Mouse (Mus musculus): ENCODE measurements around the gene Tmem233. TPM values are rescaled to one million over a fixed set of nuclear protein-coding genes. Genes with fewer than 3 reads are reported as not detected.
A peak's percentile ranks its signal among the peaks of the same experiment; 100 is the strongest.

Gene Tmem233
- polyA plus RNA-seq, 1 experiment from 2014 or later: not detected

- WGBS: 60% methylated on average over 12 of the region's 12 CpGs
- H3K27ac ChIP-seq: no peak overlapping the region
- no peak overlapping the region for H3K4me2 ChIP-seq (replicated peaks)
- no peak overlapping the region for H3K9ac ChIP-seq
- no peak overlapping the region for H3K4me3 ChIP-seq (replicated peaks; ENCODE audit: low read length)
- no peaks in the 10 kb centered on the region for H3K9me3 ChIP-seq (ENCODE audit: control insufficient read depth, low read length)
- no peaks in the 10 kb centered on the region for H3K36me3 ChIP-seq (replicated peaks; ENCODE audit: control insufficient read depth, insufficient read depth)
- ATAC-seq (ENCODE audit: low FRiP score) (no peak), DNase-seq (ENCODE audit: low spot score) (no peak)
- H3K4me1 ChIP-seq (replicated peaks; ENCODE audit: control insufficient read depth, insufficient read depth, low read length): no peaks in the 10 kb centered on the region
- H3K27me3 ChIP-seq (ENCODE audit: control insufficient read depth, insufficient read depth, low read length): no peaks in the 10 kb centered on the region; the same call in 1 of the 2 replicates
Measured at GRCm38 (mm10) chr5:116037731-116038130, 45.3 kb downstream of the Tmem233 start.

GRCm38 (mm10) chr5:116036465-116036864 is 46.6 kb downstream of the Tmem233 start:
- 62% methylated on average over 16 of the region's 16 CpGs for WGBS
- Histone ChIP-seq H3K27ac (peak overlapping the region; percentile 32; the same call in 1 of the 2 replicates), H3K36me3 (replicated peaks; ENCODE audit: control insufficient read depth, insufficient read depth) (no peaks in the 10 kb centered on the region), H3K4me1 (replicated peaks; ENCODE audit: control insufficient read depth, insufficient read depth, low read length) (no peaks in the 10 kb centered on the region), H3K4me3 (replicated peaks; ENCODE audit: low read length) (no peak overlapping the region), H3K4me2 (replicated peaks) (no peak overlapping the region), H3K9ac (no peak overlapping the region), H3K9me3 (ENCODE audit: control insufficient read depth, low read length) (no peaks in the 10 kb centered on the region), H3K27me3 (ENCODE audit: control insufficient read depth, insufficient read depth, low read length) (no peaks in the 10 kb centered on the region; the same call in 1 of the 2 replicates)
- ATAC-seq (ENCODE audit: low FRiP score) (no peak), DNase-seq (ENCODE audit: low spot score) (no peak)

GRCm38 (mm10) chr5:116031190-116031577 is 51.9 kb downstream of the Tmem233 start:
- DNase-seq (ENCODE audit: low spot score): peak; percentile 88
- no peaks in the 10 kb centered on the region for H3K27me3 ChIP-seq (ENCODE audit: control insufficient read depth, insufficient read depth, low read length)
- no peaks in the 10 kb centered on the region for H3K9me3 ChIP-seq (ENCODE audit: control insufficient read depth, low read length)
- H3K27ac ChIP-seq: no peak overlapping the region
- no peak overlapping the region; the same call in 1 of the 2 replicates for H3K9ac ChIP-seq
- WGBS: 4% methylated on average over 14 of the region's 14 CpGs
- peak overlapping the region; percentile 43 for H3K4me2 ChIP-seq (replicated peaks)
- ATAC-seq (ENCODE audit: low FRiP score): no peak
- peaks cover 4% of the 10 kb centered on the region; the same call in 1 of the 2 replicates for H3K4me1 ChIP-seq (replicated peaks; ENCODE audit: control insufficient read depth, insufficient read depth, low read length)
- H3K4me3 ChIP-seq (replicated peaks; ENCODE audit: low read length): no peak overlapping the region
- H3K36me3 ChIP-seq (replicated peaks; ENCODE audit: control insufficient read depth, insufficient read depth): no peaks in the 10 kb centered on the region

- WGBS: 5% methylated on average over 19 of the region's 19 CpGs
- H3K27me3 ChIP-seq (ENCODE audit: control insufficient read depth, insufficient read depth, low read length): no peaks in the 10 kb centered on the region
- H3K9ac ChIP-seq: no peak overlapping the region; the same call in 1 of the 2 replicates
- ATAC-seq (ENCODE audit: low FRiP score) (0 out of 2 replicates have a peak, but pooled peaks have one; percentile 37), DNase-seq (ENCODE audit: low spot score) (no peak)
- no peaks in the 10 kb centered on the region for H3K9me3 ChIP-seq (ENCODE audit: control insufficient read depth, low read length)
- H3K36me3 ChIP-seq (replicated peaks; ENCODE audit: control insufficient read depth, insufficient read depth): no peaks in the 10 kb centered on the region
- H3K4me2 ChIP-seq (replicated peaks): peak overlapping the region; percentile 43
- no peak overlapping the region for H3K27ac ChIP-seq
- H3K4me3 ChIP-seq (replicated peaks; ENCODE audit: low read length): no peak overlapping the region
- peaks cover 4% of the 10 kb centered on the region; the same call in 1 of the 2 replicates for H3K4me1 ChIP-seq (replicated peaks; ENCODE audit: control insufficient read depth, insufficient read depth, low read length)
Measured at GRCm38 (mm10) chr5:116030566-116031189, 52.4 kb downstream of the Tmem233 start.

GRCm38 (mm10) chr5:116029071-116029470 is 54.0 kb downstream of the Tmem233 start:
- DNase-seq (ENCODE audit: low spot score) (no peak), ATAC-seq (ENCODE audit: low FRiP score) (no peak)
- H3K27me3 ChIP-seq (ENCODE audit: control insufficient read depth, insufficient read depth, low read length): no peaks in the 10 kb centered on the region
- no peaks in the 10 kb centered on the region for H3K9me3 ChIP-seq (ENCODE audit: control insufficient read depth, low read length)
- H3K4me3 ChIP-seq (replicated peaks; ENCODE audit: low read length): no peak overlapping the region
- H3K9ac ChIP-seq: no peak overlapping the region
- no peaks in the 10 kb centered on the region for H3K36me3 ChIP-seq (replicated peaks; ENCODE audit: control insufficient read depth, insufficient read depth)
- H3K4me2 ChIP-seq (replicated peaks): no peak overlapping the region
- H3K4me1 ChIP-seq (replicated peaks; ENCODE audit: control insufficient read depth, insufficient read depth, low read length): peaks cover 4% of the 10 kb centered on the region; the same call in 1 of the 2 replicates
- whole genome bisulfite sequencing: 76% methylated on average over 7 of the region's 7 CpGs
- H3K27ac ChIP-seq: no peak overlapping the region

GRCm38 (mm10) chr5:116026561-116026960 is 56.5 kb downstream of the Tmem233 start:
- no peak for DNase-seq (ENCODE audit: low spot score)
- no peak for ATAC-seq (ENCODE audit: low FRiP score)
- H3K4me1 ChIP-seq (replicated peaks; ENCODE audit: control insufficient read depth, insufficient read depth, low read length): peaks cover 18% of the 10 kb centered on the region
- H3K9me3 ChIP-seq (ENCODE audit: control insufficient read depth, low read length): no peaks in the 10 kb centered on the region
- WGBS: 94% methylated on average over 14 of the region's 14 CpGs
- no peak overlapping the region for H3K9ac ChIP-seq
- H3K27me3 ChIP-seq (ENCODE audit: control insufficient read depth, insufficient read depth, low read length): no peaks in the 10 kb centered on the region
- H3K4me2 ChIP-seq (replicated peaks): no peak overlapping the region
- no peak overlapping the region for H3K4me3 ChIP-seq (replicated peaks; ENCODE audit: low read length)
- no peak overlapping the region for H3K27ac ChIP-seq
- H3K36me3 ChIP-seq (replicated peaks; ENCODE audit: control insufficient read depth, insufficient read depth): peaks cover under 1% of the 10 kb centered on the region; the same call in 1 of the 2 replicates

- H3K27me3 ChIP-seq (ENCODE audit: control insufficient read depth, insufficient read depth, low read length): no peaks in the 10 kb centered on the region
- ATAC-seq (ENCODE audit: low FRiP score): no peak
- no peak overlapping the region for H3K4me2 ChIP-seq (replicated peaks)
- peaks cover 18% of the 10 kb centered on the region for H3K4me1 ChIP-seq (replicated peaks; ENCODE audit: control insufficient read depth, insufficient read depth, low read length)
- no peak overlapping the region for H3K27ac ChIP-seq
- H3K36me3 ChIP-seq (replicated peaks; ENCODE audit: control insufficient read depth, insufficient read depth): peaks cover 5% of the 10 kb centered on the region
- no peak overlapping the region for H3K4me3 ChIP-seq (replicated peaks; ENCODE audit: low read length)
- no peaks in the 10 kb centered on the region for H3K9me3 ChIP-seq (ENCODE audit: control insufficient read depth, low read length)
- no peak overlapping the region for H3K9ac ChIP-seq
- DNase-seq (ENCODE audit: low spot score): no peak
- 91% methylated on average over 5 of the region's 5 CpGs for WGBS
Measured at GRCm38 (mm10) chr5:116026107-116026506, 56.9 kb downstream of the Tmem233 start.

GRCm38 (mm10) chr5:116024327-116024739 is 58.7 kb downstream of the Tmem233 start, which contains the start of gene Prkab1:
TSS of gene Prkab1 (minus strand) at chr5:116024508.
- ATAC-seq (ENCODE audit: low FRiP score) (peak; percentile 98), DNase-seq (ENCODE audit: low spot score) (peak; percentile 92)
- H3K27me3 ChIP-seq (ENCODE audit: control insufficient read depth, insufficient read depth, low read length): no peaks in the 10 kb centered on the region
- H3K4me2 ChIP-seq (replicated peaks): peak within 1 kb of the TSS; percentile 77
- WGBS: under 1% methylated on average over 46 of the region's 46 CpGs
- peaks cover 13% of the 10 kb centered on the region for H3K4me1 ChIP-seq (replicated peaks; ENCODE audit: control insufficient read depth, insufficient read depth, low read length)
- peak within 1 kb of the TSS; percentile 73 for H3K27ac ChIP-seq
- H3K9ac ChIP-seq: peak within 1 kb of the TSS; percentile 84
- H3K4me3 ChIP-seq (replicated peaks; ENCODE audit: low read length): peak within 1 kb of the TSS; percentile 91
- H3K9me3 ChIP-seq (ENCODE audit: control insufficient read depth, low read length): no peaks in the 10 kb centered on the region
- H3K36me3 ChIP-seq (replicated peaks; ENCODE audit: control insufficient read depth, insufficient read depth): peaks cover 23% of the 10 kb centered on the region

GRCm38 (mm10) chr5:116023821-116024284 is 59.2 kb downstream of the Tmem233 start:
- Histone ChIP-seq H3K9me3 (ENCODE audit: control insufficient read depth, low read length) (no peaks in the 10 kb centered on the region), H3K27me3 (ENCODE audit: control insufficient read depth, insufficient read depth, low read length) (no peaks in the 10 kb centered on the region), H3K9ac (peak overlapping the region; percentile 84), H3K27ac (peak overlapping the region; percentile 73), H3K4me1 (replicated peaks; ENCODE audit: control insufficient read depth, insufficient read depth, low read length) (peaks cover 13% of the 10 kb centered on the region), H3K36me3 (replicated peaks; ENCODE audit: control insufficient read depth, insufficient read depth) (peaks cover 27% of the 10 kb centered on the region), H3K4me2 (replicated peaks) (peak overlapping the region; percentile 77), H3K4me3 (replicated peaks; ENCODE audit: low read length) (peak overlapping the region; percentile 91)
- WGBS: 0% methylated on average over 28 of the region's 28 CpGs
- peak; percentile 67 for ATAC-seq (ENCODE audit: low FRiP score)
- no peak for DNase-seq (ENCODE audit: low spot score)
